Mouse (Mus musculus): ENCODE data around the gene Brat1. TPM values are rescaled to one million over a fixed set of nuclear protein-coding genes. Genes with fewer than 3 reads are reported as not detected.

Gene Brat1
- polyA plus RNA-seq, 1 experiment from 2014 or later, result 17.1 TPM

DNA sequence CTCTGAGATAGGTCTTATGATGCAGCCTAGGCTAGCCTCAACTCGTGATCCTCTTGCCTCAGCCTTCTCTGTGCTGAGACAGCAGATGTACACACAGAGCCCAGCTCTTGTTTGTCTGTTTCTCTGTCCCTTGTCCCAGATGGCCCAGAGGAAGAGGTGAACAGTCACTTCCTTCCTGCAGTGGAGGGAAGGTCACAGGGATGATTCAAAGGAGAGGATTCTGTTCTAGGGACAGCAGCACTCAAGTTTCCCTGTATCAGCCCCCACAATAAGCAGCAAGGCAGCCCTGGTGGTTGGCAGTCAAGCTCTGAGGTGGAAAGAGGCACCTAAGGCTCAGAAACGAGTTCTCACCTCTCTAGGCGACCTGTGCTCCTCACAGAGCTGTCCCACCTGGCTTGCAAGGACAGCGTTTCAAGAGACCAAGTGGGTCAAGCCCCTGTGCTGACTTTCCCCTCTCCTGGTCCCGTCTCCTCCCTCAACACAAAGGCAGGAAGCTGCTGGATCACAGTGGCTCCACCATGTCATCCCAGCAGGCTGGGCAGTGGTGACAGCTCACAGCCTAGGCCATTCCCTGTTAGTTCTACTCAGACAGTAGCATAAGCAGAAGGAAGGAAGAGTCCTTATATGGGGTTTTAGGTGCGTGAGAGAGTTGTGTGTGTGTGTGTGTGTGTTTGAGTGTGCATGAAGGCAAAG is 60.3 kb downstream of the Brat1 start:
- no peak overlapping the region for H3K9ac ChIP-seq (ENCODE audit: low read length)
- DNase-seq (ENCODE audit: low spot score) (no peak), ATAC-seq (replicated peaks; ENCODE audit: low FRiP score) (no peak)
- WGBS, result 75% methylated on average over 6 of the region's 6 CpGs
- no peak overlapping the region for H3K27ac ChIP-seq (ENCODE audit: low read depth, low read length)
- H3K4me1 ChIP-seq (replicated peaks; ENCODE audit: control insufficient read depth, insufficient read depth, low read length), result peaks cover 8% of the 10 kb centered on the region; the same call in 1 of the 2 replicates
- no peak overlapping the region for H3K4me3 ChIP-seq (ENCODE audit: low read depth, low read length)
- no peaks in the 10 kb centered on the region; the same call in 1 of the 2 replicates for H3K36me3 ChIP-seq (ENCODE audit: control insufficient read depth, insufficient read depth, low read length)
- H3K9me3 ChIP-seq (ENCODE audit: control insufficient read depth, low read length), result no peaks in the 10 kb centered on the region
- no peak overlapping the region for H3K4me2 ChIP-seq (ENCODE audit: low read depth, low read length, severe bottlenecking)
- H3K27me3 ChIP-seq (ENCODE audit: control insufficient read depth, insufficient read depth, low read length), result no peaks in the 10 kb centered on the region

GRCm38 (mm10) chr5:140766566-140766965 is 61.8 kb downstream of the Brat1 start:
- Histone ChIP-seq H3K27ac (ENCODE audit: low read depth, low read length) (no peak overlapping the region), H3K4me3 (ENCODE audit: low read depth, low read length) (no peak overlapping the region), H3K36me3 (ENCODE audit: control insufficient read depth, insufficient read depth, low read length) (no peaks in the 10 kb centered on the region), H3K4me1 (replicated peaks; ENCODE audit: control insufficient read depth, insufficient read depth, low read length) (peaks cover 10% of the 10 kb centered on the region; the same call in 1 of the 2 replicates), H3K9ac (ENCODE audit: low read length) (no peak overlapping the region), H3K4me2 (ENCODE audit: low read depth, low read length, severe bottlenecking) (no peak overlapping the region), H3K9me3 (ENCODE audit: control insufficient read depth, low read length) (no peaks in the 10 kb centered on the region), H3K27me3 (ENCODE audit: control insufficient read depth, insufficient read depth, low read length) (no peaks in the 10 kb centered on the region)
- ATAC-seq (replicated peaks; ENCODE audit: low FRiP score) (no peak), DNase-seq (ENCODE audit: low spot score) (no peak)
- 88% methylated on average over 4 of the region's 4 CpGs for WGBS

GRCm38 (mm10) chr5:140767704-140768141 is 62.9 kb downstream of the Brat1 start:
- Histone ChIP-seq H3K9me3 (ENCODE audit: control insufficient read depth, low read length) (no peaks in the 10 kb centered on the region), H3K4me1 (replicated peaks; ENCODE audit: control insufficient read depth, insufficient read depth, low read length) (peaks cover 12% of the 10 kb centered on the region; the same call in 1 of the 2 replicates), H3K4me3 (ENCODE audit: low read depth, low read length) (no peak overlapping the region), H3K36me3 (ENCODE audit: control insufficient read depth, insufficient read depth, low read length) (no peaks in the 10 kb centered on the region), H3K27me3 (ENCODE audit: control insufficient read depth, insufficient read depth, low read length) (no peaks in the 10 kb centered on the region), H3K4me2 (ENCODE audit: low read depth, low read length, severe bottlenecking) (no peak overlapping the region), H3K9ac (ENCODE audit: low read length) (peak overlapping the region; percentile 25), H3K27ac (ENCODE audit: low read depth, low read length) (peak overlapping the region; percentile 77)
- peak; percentile 76 for DNase-seq (ENCODE audit: low spot score)
- peak; percentile 56; the same call in 1 of the 2 replicates for ATAC-seq (replicated peaks; ENCODE audit: low FRiP score)
- 22% methylated on average over 9 of the region's 9 CpGs for WGBS

DNA sequence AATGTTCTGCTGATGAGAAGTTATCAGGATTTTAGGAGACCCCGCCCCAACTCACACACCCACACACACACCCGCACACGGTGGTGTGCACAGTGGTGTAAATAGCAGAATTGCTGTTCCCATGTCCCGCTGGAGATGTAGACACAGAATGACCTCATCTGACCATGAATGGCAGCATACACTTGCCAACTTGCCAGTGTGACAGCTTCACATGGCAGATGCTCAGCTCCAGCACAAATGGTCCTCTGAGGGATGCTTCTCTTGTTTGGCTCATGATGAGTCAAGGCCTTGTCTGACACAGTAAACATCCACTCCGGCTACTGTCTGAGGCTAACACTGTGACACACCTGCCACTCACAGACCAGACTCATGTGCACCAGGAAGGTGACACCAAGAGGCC is 63.5 kb downstream of the Brat1 start:
- H3K9me3 ChIP-seq (ENCODE audit: control insufficient read depth, low read length), result no peaks in the 10 kb centered on the region
- no peak overlapping the region for H3K4me3 ChIP-seq (ENCODE audit: low read depth, low read length)
- H3K9ac ChIP-seq (ENCODE audit: low read length), result peak overlapping the region; percentile 25; the same call in 1 of the 2 replicates
- H3K36me3 ChIP-seq (ENCODE audit: control insufficient read depth, insufficient read depth, low read length), result no peaks in the 10 kb centered on the region
- ATAC-seq (replicated peaks; ENCODE audit: low FRiP score) (no peak), DNase-seq (ENCODE audit: low spot score) (no peak)
- peak overlapping the region; percentile 77 for H3K27ac ChIP-seq (ENCODE audit: low read depth, low read length)
- no peak overlapping the region for H3K4me2 ChIP-seq (ENCODE audit: low read depth, low read length, severe bottlenecking)
- WGBS, result 89% methylated on average over 5 of the region's 5 CpGs
- peaks cover 12% of the 10 kb centered on the region; the same call in 1 of the 2 replicates for H3K4me1 ChIP-seq (replicated peaks; ENCODE audit: control insufficient read depth, insufficient read depth, low read length)
- no peaks in the 10 kb centered on the region for H3K27me3 ChIP-seq (ENCODE audit: control insufficient read depth, insufficient read depth, low read length)

Other genes with a start within 250 kb of the Brat1 start
- 11.8 and 12.2 TPM in 2 replicates for gene Chst12, start 199.5 kb upstream of the Brat1 start, polyA plus RNA-seq (2014; fragmentation: Nextera tagmentation; extraction: Ambion mirVana)
- not detected in 2 replicates for gene Grifin, start 139.9 kb upstream of the Brat1 start, polyA plus RNA-seq (2014; fragmentation: Nextera tagmentation; extraction: Ambion mirVana)
- gene Lfng, start 97.7 kb upstream of the Brat1 start, polyA plus RNA-seq (2014; fragmentation: Nextera tagmentation; extraction: Ambion mirVana), result 41.8 and 45.4 TPM in 2 replicates
- gene Ttyh3, start 56.0 kb upstream of the Brat1 start, polyA plus RNA-seq (2014; fragmentation: Nextera tagmentation; extraction: Ambion mirVana), result 83.3 and 91.5 TPM in 2 replicates
- 28.6 and 31.0 TPM in 2 replicates for gene Iqce, start 2.6 kb upstream of the Brat1 start, polyA plus RNA-seq (2014; fragmentation: Nextera tagmentation; extraction: Ambion mirVana)
- gene Amz1, start 19.1 kb downstream of the Brat1 start, polyA plus RNA-seq (2014; fragmentation: Nextera tagmentation; extraction: Ambion mirVana), result 0.93 and 0.96 TPM in 2 replicates
- 49.7 and 58.9 TPM in 2 replicates for gene Gna12, start 125.4 kb downstream of the Brat1 start, polyA plus RNA-seq (2014; fragmentation: Nextera tagmentation; extraction: Ambion mirVana)

Measured in forebrain, embryonic 11.5 days (tissue).